Mouse (Mus musculus) midbrain, embryonic 11.5 days (tissue): ENCODE measurements around the gene Prrt3. TPM values are rescaled to one million over a fixed set of nuclear protein-coding genes. Genes with fewer than 3 reads are reported as not detected.

Experiments
- ATAC-seq: fragments of 200-750 bp; cut with Nextera tagmentation; 2 replicates; pipeline ENCODE4 v1.8.0; 2017; ENCODE audit warnings: moderate TSS enrichment, moderate library complexity; ENCODE audit not compliant: low FRiP score
- DNase-seq: peaks from one replicate; pipeline ENCODE4 v3.0.0; 2015; ENCODE audit warnings: low spot score; ENCODE audit errors: missing footprints
- H3K27ac ChIP-seq: fragments of 300-500 bp; sonication (generic); 2 replicates; pipeline ENCODE4 v1.5.1; 2014; ENCODE audit warnings: low read depth, low read length
- H3K27me3 ChIP-seq: fragments of 300-500 bp; sonication (generic); 2 replicates; pipeline ENCODE4 v1.6.1; 2014; ENCODE audit warnings: mild to moderate bottlenecking, low read length, moderate library complexity, mixed read lengths; ENCODE audit not compliant: control insufficient read depth, insufficient read depth
- H3K36me3 ChIP-seq: fragments of 300-500 bp; sonication (generic); 2 replicates; pipeline ENCODE4 v1.6.1; 2014; ENCODE audit warnings: mild to moderate bottlenecking, low read length, moderate library complexity, mixed read lengths; ENCODE audit not compliant: control insufficient read depth, insufficient read depth
- H3K4me1 ChIP-seq: fragments of 300-500 bp; sonication (generic); 2 replicates; pipeline ENCODE4 v1.6.1; 2014; ENCODE audit warnings: low read length; ENCODE audit not compliant: control insufficient read depth, insufficient read depth
- H3K4me2 ChIP-seq: fragments of 300-500 bp; sonication (generic); 2 replicates; pipeline ENCODE4 v1.6.1; 2014; ENCODE audit warnings: mild to moderate bottlenecking, moderate library complexity
- H3K4me3 ChIP-seq: fragments of 300-500 bp; sonication (generic); 2 replicates; pipeline ENCODE4 v1.5.1; 2014; ENCODE audit warnings: low read depth, low read length
- H3K9ac ChIP-seq: fragments of 300-500 bp; sonication (generic); 2 replicates; pipeline ENCODE4 v1.6.1; 2014; ENCODE audit warnings: low read length
- H3K9me3 ChIP-seq: fragments of 300-500 bp; sonication (generic); 2 replicates; pipeline ENCODE4 v1.6.1; 2016; ENCODE audit warnings: low read length; ENCODE audit not compliant: control insufficient read depth
- WGBS: fragments of 180-500 bp; shearing (Covaris S2); extraction: QIAGEN DNeasy Blood & Tissue Kit; methylation state at CpG from one replicate; pipeline ENCODE4 v1.1.7; 2014; 5-methylcytosine and 5-hydroxymethylcytosine counted together
- polyA plus RNA-seq: library from polyadenylated mRNA; unstranded; fragments of >200 nt; fragmentation: Nextera tagmentation; extraction: Ambion mirVana; gene quantifications from 2 replicates; pipeline ENCODE4 v1.2.1, GENCODE M21; 2014

Gene Prrt3
- polyA plus RNA-seq, 1 experiment from 2014 or later: 0.97 TPM

GRCm38 (mm10) chr6:113468512-113468911 is 33.2 kb downstream of the Prrt3 start:
- no peak; the same call in 1 of the 2 replicates for ATAC-seq
- peaks cover 4% of the 10 kb centered on the region for H3K4me1 ChIP-seq
- H3K36me3 ChIP-seq: no peaks in the 10 kb centered on the region
- no peaks in the 10 kb centered on the region for H3K9me3 ChIP-seq
- no peak overlapping the region for H3K4me3 ChIP-seq
- H3K27ac ChIP-seq: no peak overlapping the region
- H3K4me2 ChIP-seq: no peak overlapping the region; the same call in 1 of the 2 replicates
- WGBS: 56% methylated on average over 3 of the region's 3 CpGs
- no peak overlapping the region for H3K9ac ChIP-seq
- peaks cover 19% of the 10 kb centered on the region for H3K27me3 ChIP-seq
- no peak for DNase-seq

- Histone ChIP-seq H3K4me2 (no peak overlapping the region), H3K27ac (no peak overlapping the region), H3K36me3 (no peaks in the 10 kb centered on the region), H3K9me3 (no peaks in the 10 kb centered on the region), H3K4me1 (no peaks in the 10 kb centered on the region; the same call in 1 of the 2 replicates), H3K27me3 (peaks cover 11% of the 10 kb centered on the region), H3K4me3 (no peak overlapping the region), H3K9ac (no peak overlapping the region)
- DNase-seq (no peak), ATAC-seq (no peak)
- 58% methylated on average over 5 of the region's 5 CpGs for WGBS
Observed at GRCm38 (mm10) chr6:113465602-113466001, 36.1 kb downstream of the Prrt3 start.

- no peaks in the 10 kb centered on the region for H3K36me3 ChIP-seq
- H3K27ac ChIP-seq: no peak overlapping the region
- H3K4me2 ChIP-seq: no peak overlapping the region
- no peak overlapping the region for H3K4me3 ChIP-seq
- DNase-seq: no peak
- no peak overlapping the region for H3K9ac ChIP-seq
- H3K27me3 ChIP-seq: no peaks in the 10 kb centered on the region
- H3K4me1 ChIP-seq: no peaks in the 10 kb centered on the region
- H3K9me3 ChIP-seq: no peaks in the 10 kb centered on the region
- 73% methylated on average over 7 of the region's 7 CpGs for WGBS
- ATAC-seq: no peak
Observed at GRCm38 (mm10) chr6:113464040-113464439, 37.7 kb downstream of the Prrt3 start.

- no peak overlapping the region for H3K9ac ChIP-seq
- no peak overlapping the region for H3K27ac ChIP-seq
- no peak overlapping the region for H3K4me2 ChIP-seq
- H3K36me3 ChIP-seq: no peaks in the 10 kb centered on the region
- no peaks in the 10 kb centered on the region for H3K9me3 ChIP-seq
- H3K4me1 ChIP-seq: no peaks in the 10 kb centered on the region
- ATAC-seq (no peak), DNase-seq (peak; percentile 57)
- no peaks in the 10 kb centered on the region for H3K27me3 ChIP-seq
- WGBS: 75% methylated on average over 10 of the region's 10 CpGs
- no peak overlapping the region for H3K4me3 ChIP-seq
Observed at GRCm38 (mm10) chr6:113458635-113459034, 43.1 kb downstream of the Prrt3 start.

- Histone ChIP-seq H3K27me3 (no peaks in the 10 kb centered on the region), H3K36me3 (no peaks in the 10 kb centered on the region), H3K9ac (no peak within 1 kb of the TSS; the same call in 1 of the 2 replicates), H3K4me1 (no peaks in the 10 kb centered on the region), H3K4me2 (no peak within 1 kb of the TSS), H3K4me3 (no peak within 1 kb of the TSS), H3K9me3 (no peaks in the 10 kb centered on the region), H3K27ac (no peak within 1 kb of the TSS)
- 86% methylated on average over 10 of the region's 10 CpGs for WGBS
- ATAC-seq (no peak), DNase-seq (no peak)
Observed at GRCm38 (mm10) chr6:113457952-113458534, 43.7 kb downstream of the Prrt3 start, which contains the start of gene Il17re. Gene Il17re, plus strand, starts transcription at chr6:113458484.

- Histone ChIP-seq H3K4me3 (no peak overlapping the region), H3K9me3 (no peaks in the 10 kb centered on the region), H3K27ac (no peak overlapping the region), H3K9ac (no peak overlapping the region), H3K4me1 (no peaks in the 10 kb centered on the region), H3K27me3 (no peaks in the 10 kb centered on the region), H3K4me2 (no peak overlapping the region), H3K36me3 (no peaks in the 10 kb centered on the region)
- WGBS: 77% methylated on average over 5 of the region's 5 CpGs
- DNase-seq: peak; percentile 73
- ATAC-seq: no peak
Observed at GRCm38 (mm10) chr6:113455007-113455406, 46.7 kb downstream of the Prrt3 start.

GRCm38 (mm10) chr6:113451839-113452238 is 49.9 kb downstream of the Prrt3 start:
- H3K36me3 ChIP-seq: peaks cover 11% of the 10 kb centered on the region; the same call in 1 of the 2 replicates
- H3K9me3 ChIP-seq: no peaks in the 10 kb centered on the region
- no peak overlapping the region for H3K27ac ChIP-seq
- no peak overlapping the region for H3K4me2 ChIP-seq
- no peak for ATAC-seq
- no peak overlapping the region for H3K4me3 ChIP-seq
- H3K9ac ChIP-seq: no peak overlapping the region
- 79% methylated on average over 2 of the region's 2 CpGs for WGBS
- DNase-seq: peak; percentile 41
- H3K4me1 ChIP-seq: no peaks in the 10 kb centered on the region
- H3K27me3 ChIP-seq: no peaks in the 10 kb centered on the region

- Histone ChIP-seq H3K4me1 (peaks cover 7% of the 10 kb centered on the region; the same call in 1 of the 2 replicates), H3K27ac (no peak overlapping the region), H3K4me3 (no peak overlapping the region), H3K4me2 (no peak overlapping the region), H3K27me3 (no peaks in the 10 kb centered on the region), H3K9ac (no peak overlapping the region), H3K36me3 (peaks cover 11% of the 10 kb centered on the region; the same call in 1 of the 2 replicates), H3K9me3 (no peaks in the 10 kb centered on the region)
- 93% methylated on average over 4 of the region's 4 CpGs for WGBS
- ATAC-seq: no peak
- peak; percentile 78 for DNase-seq
Observed at GRCm38 (mm10) chr6:113447639-113448038, 54.1 kb downstream of the Prrt3 start.

- H3K27ac ChIP-seq: no peak overlapping the region
- peaks cover 7% of the 10 kb centered on the region; the same call in 1 of the 2 replicates for H3K4me1 ChIP-seq
- ATAC-seq (no peak), DNase-seq (no peak)
- H3K4me2 ChIP-seq: no peak overlapping the region
- 91% methylated on average over 6 of the region's 8 CpGs for WGBS
- H3K36me3 ChIP-seq: peaks cover 11% of the 10 kb centered on the region; the same call in 1 of the 2 replicates
- no peak overlapping the region for H3K4me3 ChIP-seq
- H3K27me3 ChIP-seq: no peaks in the 10 kb centered on the region
- H3K9me3 ChIP-seq: no peaks in the 10 kb centered on the region
- no peak overlapping the region for H3K9ac ChIP-seq
Observed at GRCm38 (mm10) chr6:113444207-113444965, 57.3 kb downstream of the Prrt3 start.
